Mouse (Mus musculus) C2C12 (cell line): ENCODE measurements around the gene Fsip1. TPM values are rescaled to one million over a fixed set of nuclear protein-coding genes. Genes with fewer than 3 reads are reported as not detected.

ENCODE experiments used
- H3K27me3 ChIP-seq: one replicate; pipeline ENCODE4 v1.6.1; 2011; ENCODE audit not compliant: control insufficient read depth, insufficient read depth, insufficient read length
- H3K36me3 ChIP-seq: one replicate; pipeline ENCODE4 v1.6.1; 2011; ENCODE audit not compliant: control insufficient read depth, insufficient read depth
- H3K4me3 ChIP-seq: one replicate; pipeline ENCODE4 v1.5.1; 2011; ENCODE audit warnings: mild to moderate bottlenecking, control low read depth; ENCODE audit not compliant: poor library complexity, insufficient read depth, severe bottlenecking
- H3K79me2 ChIP-seq: one replicate; pipeline ENCODE4 v1.6.1; 2011; ENCODE audit not compliant: control insufficient read depth, insufficient read depth
- H3K79me3 ChIP-seq: one replicate; pipeline ENCODE4 v1.6.1; 2011; ENCODE audit warnings: low read depth, control low read depth
- H3ac ChIP-seq: one replicate; pipeline ENCODE3; 2011; ENCODE audit warnings: low read depth; ENCODE audit not compliant: control insufficient read depth, insufficient read length
- CEBPB ChIP-seq: IDR thresholded peaks from one replicate; pipeline ENCODE4 v1.6.1; 2011; ENCODE audit warnings: low read depth, mild to moderate bottlenecking, control low read depth, moderate library complexity
- CTCF ChIP-seq: IDR thresholded peaks from one replicate; pipeline ENCODE4 v1.5.1; 2011; ENCODE audit not compliant: control insufficient read depth, insufficient read depth, insufficient read length
- FOSL1 ChIP-seq: IDR thresholded peaks from one replicate; pipeline ENCODE4 v1.8.0; 2011; ENCODE audit warnings: mild to moderate bottlenecking, low read length; ENCODE audit not compliant: poor library complexity, insufficient read depth, severe bottlenecking
- MAX ChIP-seq: IDR thresholded peaks from one replicate; pipeline ENCODE4 v1.6.1; 2011; ENCODE audit warnings: mild to moderate bottlenecking, control low read depth
- MYOD1 ChIP-seq: IDR thresholded peaks from one replicate; pipeline ENCODE4 v1.6.1; 2011; ENCODE audit warnings: low read depth; ENCODE audit not compliant: control insufficient read depth, insufficient read length
- MYOG ChIP-seq: IDR thresholded peaks from one replicate; pipeline ENCODE4 v1.6.1; 2011; ENCODE audit not compliant: control insufficient read depth, insufficient read length; ENCODE audit errors: extremely low read depth
- USF1 ChIP-seq: IDR thresholded peaks from one replicate; pipeline ENCODE4 v1.6.1; 2011; ENCODE audit warnings: low read depth, mild to moderate bottlenecking, control low read depth, moderate library complexity
- polyA plus RNA-seq: library from polyadenylated mRNA; unstranded; fragments of >200 nt; fragmentation: generic; extraction: Trizol; gene quantifications from one replicate; pipeline ENCODE4 v1.2.1, GENCODE M21; 2012; ENCODE audit warnings: missing spikeins

Gene Fsip1
- polyA plus RNA-seq, 1 experiment = 0.09 TPM

- H3K79me2 ChIP-seq = peaks cover 61% of the 10 kb centered on the region
- TF ChIP-seq MYOG = no peak
- TF ChIP-seq CEBPB = no peak
- no peak for TF ChIP-seq MYOD1
- no peak for TF ChIP-seq USF1
- peaks cover 100% of the 10 kb centered on the region for H3K36me3 ChIP-seq
- no peak overlapping the region for H3ac ChIP-seq
- no peak overlapping the region for H3K4me3 ChIP-seq
- H3K79me3 ChIP-seq = peaks cover 16% of the 10 kb centered on the region
- no peaks in the 10 kb centered on the region for H3K27me3 ChIP-seq
Observed at GRCm38 (mm10) chr2:118120095-118120494, 136.7 kb downstream of the Fsip1 start.

- H3K27me3 ChIP-seq = no peaks in the 10 kb centered on the region
- peaks cover 65% of the 10 kb centered on the region for H3K79me2 ChIP-seq
- H3K79me3 ChIP-seq = peaks cover 20% of the 10 kb centered on the region
- H3ac ChIP-seq = no peak overlapping the region
- no peak for TF ChIP-seq USF1
- no peak for TF ChIP-seq FOSL1
- TF ChIP-seq CEBPB = no peak
- no peak for TF ChIP-seq MAX
- TF ChIP-seq MYOD1 = no peak
- no peak for TF ChIP-seq MYOG
- TF ChIP-seq CTCF = no peak
- H3K4me3 ChIP-seq = no peak overlapping the region
- H3K36me3 ChIP-seq = peaks cover 100% of the 10 kb centered on the region
Observed at GRCm38 (mm10) chr2:118119684-118120083, 137.1 kb downstream of the Fsip1 start.

- peaks cover 100% of the 10 kb centered on the region for H3K36me3 ChIP-seq
- no peak for TF ChIP-seq MYOG
- no peak for TF ChIP-seq MYOD1
- no peak for TF ChIP-seq CEBPB
- no peak for TF ChIP-seq CTCF
- TF ChIP-seq MAX = no peak
- TF ChIP-seq FOSL1 = no peak
- no peak for TF ChIP-seq USF1
Observed at GRCm38 (mm10) chr2:118118515-118118914, 138.3 kb downstream of the Fsip1 start.

GRCm38 (mm10) chr2:118118045-118118444 is 138.7 kb downstream of the Fsip1 start:
- no peak overlapping the region for H3ac ChIP-seq
- H3K79me3 ChIP-seq = peaks cover 37% of the 10 kb centered on the region
- H3K36me3 ChIP-seq = peaks cover 100% of the 10 kb centered on the region
- H3K79me2 ChIP-seq = peaks cover 76% of the 10 kb centered on the region
- no peak overlapping the region for H3K4me3 ChIP-seq
- H3K27me3 ChIP-seq = no peaks in the 10 kb centered on the region
- TF ChIP-seq CTCF = no peak
- TF ChIP-seq MYOG = no peak
- no peak for TF ChIP-seq FOSL1
- TF ChIP-seq MYOD1 = no peak
- no peak for TF ChIP-seq USF1
- TF ChIP-seq MAX = no peak
- no peak for TF ChIP-seq CEBPB

More at GRCm38 (mm10) chr2:118118515-118118914, 138.3 kb downstream of the Fsip1 start:
- Histone ChIP-seq H3K4me3 (no peak overlapping the region), H3K27me3 (no peaks in the 10 kb centered on the region), H3K79me3 (peaks cover 32% of the 10 kb centered on the region), H3K79me2 (peaks cover 74% of the 10 kb centered on the region), H3ac (no peak overlapping the region)

GRCm38 (mm10) chr2:118117401-118117800 is 139.4 kb downstream of the Fsip1 start:
- Histone ChIP-seq H3K79me3 (peaks cover 43% of the 10 kb centered on the region), H3K4me3 (no peak overlapping the region), H3ac (no peak overlapping the region), H3K36me3 (peaks cover 100% of the 10 kb centered on the region), H3K27me3 (no peaks in the 10 kb centered on the region), H3K79me2 (peaks cover 82% of the 10 kb centered on the region)
- no peak for TF ChIP-seq USF1
- no peak for TF ChIP-seq CTCF
- TF ChIP-seq MYOD1 = no peak
- no peak for TF ChIP-seq MAX

- TF ChIP-seq FOSL1 = no peak
- H3K4me3 ChIP-seq = no peak overlapping the region
- H3ac ChIP-seq = no peak overlapping the region
- H3K79me3 ChIP-seq = peaks cover 49% of the 10 kb centered on the region
- peaks cover 88% of the 10 kb centered on the region for H3K79me2 ChIP-seq
- H3K36me3 ChIP-seq = peaks cover 95% of the 10 kb centered on the region
- H3K27me3 ChIP-seq = no peaks in the 10 kb centered on the region
Observed at GRCm38 (mm10) chr2:118116754-118117290, 139.9 kb downstream of the Fsip1 start.

- peaks cover 88% of the 10 kb centered on the region for H3K79me2 ChIP-seq
- TF ChIP-seq CEBPB (no peak), FOSL1 (no peak), MYOD1 (no peak), MYOG (no peak), USF1 (no peak), CTCF (no peak), MAX (no peak)
- H3K36me3 ChIP-seq = peaks cover 88% of the 10 kb centered on the region
- H3ac ChIP-seq = no peak overlapping the region
- no peaks in the 10 kb centered on the region for H3K27me3 ChIP-seq
- H3K79me3 ChIP-seq = peaks cover 49% of the 10 kb centered on the region
- H3K4me3 ChIP-seq = no peak overlapping the region
Observed at GRCm38 (mm10) chr2:118116180-118116579, 140.6 kb downstream of the Fsip1 start.
